Mouse (Mus musculus): ENCODE results near the gene Ifngr2. TPM values are rescaled to one million over a fixed set of nuclear protein-coding genes. Genes with fewer than 3 reads are reported as not detected.

Gene Ifngr2
- polyA plus RNA-seq, 1 experiment from 2014 or later: 44.0 TPM

DNA sequence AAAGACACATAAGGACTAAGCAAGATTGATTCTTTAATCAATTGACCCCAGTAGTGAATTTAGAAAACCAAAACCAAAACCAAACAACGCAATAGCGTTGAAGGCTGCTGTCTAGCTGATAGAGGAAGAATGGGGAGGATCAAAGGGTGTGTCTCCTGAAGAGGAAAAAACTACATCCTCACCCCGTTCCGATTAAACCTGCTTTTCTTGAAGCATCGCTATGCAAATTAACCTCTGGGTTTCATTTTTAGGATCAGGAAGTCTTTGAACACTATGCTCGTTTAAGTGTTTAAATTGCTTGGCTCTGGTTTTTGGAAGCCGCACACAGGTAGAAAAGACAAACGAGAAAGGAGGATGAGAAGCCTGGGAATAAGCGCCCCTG lies 49.5 kb downstream of the Ifngr2 start:
- 0 out of 2 replicates have a peak, but pooled peaks cover 7% of the 10 kb centered on the region for H3K4me1 ChIP-seq (ENCODE audit: control insufficient read depth, insufficient read depth, low read length)
- H3K27me3 ChIP-seq (ENCODE audit: control insufficient read depth, insufficient read depth, low read length): no peaks in the 10 kb centered on the region
- no peak for ATAC-seq (ENCODE audit: insufficient number of reproducible peaks, insufficient read depth, low FRiP score, low read depth)
- no peak overlapping the region for H3K27ac ChIP-seq (ENCODE audit: low read length)
- WGBS: 16% methylated on average over 9 of the region's 9 CpGs
- no peaks in the 10 kb centered on the region; the same call in 1 of the 2 replicates for H3K36me3 ChIP-seq (ENCODE audit: control insufficient read depth, insufficient read depth, low read length)
- H3K4me2 ChIP-seq (replicated peaks; ENCODE audit: low read depth, low read length): peak overlapping the region; percentile 84
- no peak overlapping the region for H3K9ac ChIP-seq (replicated peaks; ENCODE audit: low read depth, low read length)
- H3K4me3 ChIP-seq (ENCODE audit: low read depth, low read length): peak overlapping the region; percentile 56
- no peaks in the 10 kb centered on the region for H3K9me3 ChIP-seq (ENCODE audit: control insufficient read depth, low read depth, low read length)

DNA sequence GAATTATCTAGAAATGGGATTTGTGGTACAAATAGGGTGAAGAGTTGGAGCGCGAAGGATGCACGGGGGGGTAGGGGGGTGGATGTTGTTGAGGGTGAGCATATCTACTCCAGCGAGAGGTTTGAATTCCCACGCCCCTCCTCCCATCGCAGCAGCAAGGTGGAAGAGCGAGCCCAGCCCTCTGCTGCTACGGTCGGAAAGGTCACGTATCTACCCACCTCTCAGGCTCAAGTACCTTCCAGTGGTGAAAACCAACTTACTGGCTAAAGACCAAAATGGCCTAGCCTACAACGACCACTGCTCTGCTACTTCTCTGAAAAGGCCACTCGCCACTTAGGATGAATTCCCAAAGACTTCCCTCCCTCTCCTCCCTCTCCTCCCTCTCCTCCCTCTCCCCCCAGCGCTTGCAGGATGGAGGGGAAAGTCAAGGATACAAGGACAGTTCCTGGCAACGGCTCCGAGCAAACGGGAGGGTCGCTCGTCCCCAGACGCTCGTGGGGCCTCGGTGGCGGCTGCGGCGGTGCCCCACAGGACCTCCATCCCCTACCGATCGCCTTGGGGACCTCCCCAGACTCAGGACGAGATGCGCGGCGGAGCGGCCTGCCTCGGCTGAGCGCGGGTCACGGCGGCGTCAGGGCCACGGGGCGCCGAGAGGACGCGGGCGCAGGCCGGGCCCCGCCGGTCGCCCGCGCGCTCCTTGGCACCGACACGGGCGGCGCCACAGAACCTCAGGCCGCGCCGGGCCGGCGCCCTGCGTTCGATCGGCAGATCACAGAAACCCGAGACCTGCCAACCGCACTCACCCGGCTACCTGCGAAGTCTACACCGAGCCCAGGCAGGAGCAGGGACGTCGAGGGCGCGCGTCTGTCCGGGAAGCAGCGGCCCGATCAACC lies 50.2 kb downstream of the Ifngr2 start:
- no peaks in the 10 kb centered on the region; the same call in 1 of the 2 replicates for H3K36me3 ChIP-seq (ENCODE audit: control insufficient read depth, insufficient read depth, low read length)
- H3K4me3 ChIP-seq (ENCODE audit: low read depth, low read length): peak overlapping the region; percentile 56
- 1% methylated on average over 67 of the region's 75 CpGs for WGBS
- peak overlapping the region; percentile 37 for H3K9ac ChIP-seq (replicated peaks; ENCODE audit: low read depth, low read length)
- H3K4me2 ChIP-seq (replicated peaks; ENCODE audit: low read depth, low read length): peak overlapping the region; percentile 84
- no peak overlapping the region for H3K27ac ChIP-seq (ENCODE audit: low read length)
- H3K27me3 ChIP-seq (ENCODE audit: control insufficient read depth, insufficient read depth, low read length): no peaks in the 10 kb centered on the region
- no peaks in the 10 kb centered on the region for H3K9me3 ChIP-seq (ENCODE audit: control insufficient read depth, low read depth, low read length)
- 0 out of 2 replicates have a peak, but pooled peaks cover 7% of the 10 kb centered on the region for H3K4me1 ChIP-seq (ENCODE audit: control insufficient read depth, insufficient read depth, low read length)
- no peak; the same call in none of the 2 replicates for ATAC-seq (ENCODE audit: insufficient number of reproducible peaks, insufficient read depth, low FRiP score, low read depth)

DNA sequence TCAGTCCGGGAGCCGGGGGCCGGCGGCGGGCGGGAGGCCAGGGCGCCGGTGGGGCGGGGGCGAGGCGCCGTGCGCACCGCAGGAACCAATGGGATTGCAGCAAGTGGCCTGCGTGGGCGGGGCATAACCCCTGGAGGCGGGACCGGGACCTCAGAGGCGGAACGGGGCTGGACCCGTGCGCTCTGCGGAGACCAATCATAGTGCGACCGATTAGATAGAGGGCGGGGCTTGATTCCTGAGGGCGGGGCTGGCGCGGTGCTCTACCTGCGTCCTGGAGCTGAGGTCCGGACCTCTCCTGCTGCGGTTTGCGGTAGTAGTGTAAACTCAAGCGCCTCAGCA lies 50.8 kb downstream of the Ifngr2 start, which contains the start of gene Tmem50b:
Gene Tmem50b, minus strand, starts transcription at position 129 of the 339 bp plus-strand sequence.
- peak within 1 kb of the TSS; percentile 37 for H3K9ac ChIP-seq (replicated peaks; ENCODE audit: low read depth, low read length)
- under 1% methylated on average over 34 of the region's 34 CpGs for WGBS
- no peaks in the 10 kb centered on the region for H3K27me3 ChIP-seq (ENCODE audit: control insufficient read depth, insufficient read depth, low read length)
- H3K36me3 ChIP-seq (ENCODE audit: control insufficient read depth, insufficient read depth, low read length): no peaks in the 10 kb centered on the region; the same call in 1 of the 2 replicates
- no peak within 1 kb of the TSS for H3K27ac ChIP-seq (ENCODE audit: low read length)
- ATAC-seq (ENCODE audit: insufficient number of reproducible peaks, insufficient read depth, low FRiP score, low read depth): peak; percentile 99
- 0 out of 2 replicates have a peak, but pooled peaks cover 2% of the 10 kb centered on the region for H3K4me1 ChIP-seq (ENCODE audit: control insufficient read depth, insufficient read depth, low read length)
- H3K4me2 ChIP-seq (replicated peaks; ENCODE audit: low read depth, low read length): peak within 1 kb of the TSS; percentile 84
- H3K9me3 ChIP-seq (ENCODE audit: control insufficient read depth, low read depth, low read length): no peaks in the 10 kb centered on the region
- peak within 1 kb of the TSS; percentile 56 for H3K4me3 ChIP-seq (ENCODE audit: low read depth, low read length)

DNA sequence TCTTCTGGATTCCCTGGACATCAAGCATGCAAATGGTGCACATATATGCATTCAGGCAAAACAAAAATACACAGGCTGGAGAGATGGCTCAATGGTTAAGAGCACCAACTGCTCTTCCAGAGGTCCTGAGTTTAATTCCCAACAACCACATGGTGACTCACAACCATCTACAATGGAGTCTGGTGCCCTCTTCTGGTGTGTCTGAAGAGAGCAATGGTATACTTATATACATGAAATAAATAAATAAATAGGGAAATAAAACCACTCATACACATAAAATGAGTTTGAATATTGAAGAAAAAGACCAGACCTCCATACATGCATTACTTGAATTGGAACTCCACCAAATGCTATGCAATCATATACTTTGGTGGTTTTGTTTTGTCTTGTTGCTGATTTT lies 52.4 kb downstream of the Ifngr2 start:
- H3K4me3 ChIP-seq (ENCODE audit: low read depth, low read length): no peak overlapping the region
- no peak overlapping the region for H3K9ac ChIP-seq (replicated peaks; ENCODE audit: low read depth, low read length)
- H3K27ac ChIP-seq (ENCODE audit: low read length): no peak overlapping the region
- H3K27me3 ChIP-seq (ENCODE audit: control insufficient read depth, insufficient read depth, low read length): no peaks in the 10 kb centered on the region
- no peaks in the 10 kb centered on the region; the same call in 1 of the 2 replicates for H3K36me3 ChIP-seq (ENCODE audit: control insufficient read depth, insufficient read depth, low read length)
- no peak overlapping the region for H3K4me2 ChIP-seq (replicated peaks; ENCODE audit: low read depth, low read length)
- no peaks in the 10 kb centered on the region for H3K9me3 ChIP-seq (ENCODE audit: control insufficient read depth, low read depth, low read length)
- ATAC-seq (ENCODE audit: insufficient number of reproducible peaks, insufficient read depth, low FRiP score, low read depth): no peak
- 0 out of 2 replicates have a peak, but pooled peaks cover 2% of the 10 kb centered on the region for H3K4me1 ChIP-seq (ENCODE audit: control insufficient read depth, insufficient read depth, low read length)

DNA sequence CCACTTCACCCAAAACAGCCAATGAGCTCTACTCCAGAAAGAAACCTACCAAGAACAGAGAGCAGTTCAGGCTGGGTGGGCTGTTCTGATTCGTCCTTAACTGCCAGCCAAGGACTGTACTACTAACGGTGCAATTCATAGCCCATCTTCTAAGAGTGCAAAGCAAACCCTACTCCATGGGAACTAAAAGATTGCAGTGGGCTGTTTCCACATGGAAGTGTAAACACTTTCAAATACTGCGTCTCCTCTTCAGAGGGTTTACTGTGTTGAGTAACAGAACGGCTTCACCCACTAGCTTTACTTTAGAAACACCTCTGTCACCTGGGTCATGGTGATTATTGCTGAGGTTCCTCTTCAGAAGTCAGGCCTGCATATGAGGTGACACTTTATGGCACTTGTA lies 54.2 kb downstream of the Ifngr2 start:
- Histone ChIP-seq H3K36me3 (ENCODE audit: control insufficient read depth, insufficient read depth, low read length) (no peaks in the 10 kb centered on the region), H3K4me2 (replicated peaks; ENCODE audit: low read depth, low read length) (no peak overlapping the region), H3K9me3 (ENCODE audit: control insufficient read depth, low read depth, low read length) (no peaks in the 10 kb centered on the region), H3K27ac (ENCODE audit: low read length) (no peak overlapping the region), H3K9ac (replicated peaks; ENCODE audit: low read depth, low read length) (no peak overlapping the region), H3K4me1 (ENCODE audit: control insufficient read depth, insufficient read depth, low read length) (0 out of 2 replicates have a peak, but pooled peaks cover 2% of the 10 kb centered on the region), H3K4me3 (ENCODE audit: low read depth, low read length) (no peak overlapping the region), H3K27me3 (ENCODE audit: control insufficient read depth, insufficient read depth, low read length) (no peaks in the 10 kb centered on the region)
- ATAC-seq (ENCODE audit: insufficient number of reproducible peaks, insufficient read depth, low FRiP score, low read depth): no peak
- WGBS: 43% methylated on average over 4 of the region's 4 CpGs

DNA sequence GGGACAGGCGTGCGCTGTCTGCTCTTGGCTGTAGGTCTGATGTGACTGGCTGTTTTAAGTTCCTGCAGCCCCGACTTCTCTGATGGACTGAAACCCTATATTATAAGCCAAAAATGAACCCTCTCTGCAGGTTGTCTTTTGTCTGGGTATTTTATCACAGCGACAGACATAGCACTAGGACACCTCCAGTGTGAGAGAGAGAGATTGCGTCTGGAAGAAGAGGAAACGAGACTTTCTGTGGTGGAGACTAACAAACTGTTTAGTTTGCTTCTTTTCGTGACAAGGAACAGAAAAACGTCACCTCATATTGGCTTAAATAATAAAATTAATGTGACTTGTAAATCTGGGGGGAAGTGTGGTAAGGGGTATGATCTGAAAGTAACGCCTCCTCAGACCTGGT lies 54.8 kb downstream of the Ifngr2 start:
- Histone ChIP-seq H3K4me2 (replicated peaks; ENCODE audit: low read depth, low read length) (no peak overlapping the region), H3K36me3 (ENCODE audit: control insufficient read depth, insufficient read depth, low read length) (no peaks in the 10 kb centered on the region), H3K4me1 (ENCODE audit: control insufficient read depth, insufficient read depth, low read length) (0 out of 2 replicates have a peak, but pooled peaks cover 2% of the 10 kb centered on the region), H3K4me3 (ENCODE audit: low read depth, low read length) (no peak overlapping the region), H3K9me3 (ENCODE audit: control insufficient read depth, low read depth, low read length) (no peaks in the 10 kb centered on the region), H3K9ac (replicated peaks; ENCODE audit: low read depth, low read length) (no peak overlapping the region), H3K27me3 (ENCODE audit: control insufficient read depth, insufficient read depth, low read length) (no peaks in the 10 kb centered on the region), H3K27ac (ENCODE audit: low read length) (no peak overlapping the region)
- 42% methylated on average over 9 of the region's 9 CpGs for WGBS
- no peak for ATAC-seq (ENCODE audit: insufficient number of reproducible peaks, insufficient read depth, low FRiP score, low read depth)

DNA sequence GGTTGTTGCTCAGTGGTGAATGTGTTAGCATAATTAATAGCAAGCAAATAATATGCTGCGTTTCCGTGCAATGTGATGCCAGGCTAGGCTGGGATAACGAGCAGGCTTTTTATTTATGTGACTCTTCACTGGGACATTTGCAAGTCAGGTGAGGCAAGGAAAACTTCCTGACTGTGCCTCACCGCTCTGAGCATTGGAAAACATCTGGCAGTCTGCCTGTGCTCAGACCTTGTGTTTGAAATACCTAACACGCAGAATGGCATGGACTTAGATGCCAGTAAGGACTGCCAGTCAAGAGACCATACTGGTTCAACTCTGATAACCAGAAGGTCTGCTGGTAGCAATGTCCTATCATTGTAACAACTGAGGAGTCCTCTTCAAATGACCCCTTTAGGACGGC lies 58.3 kb downstream of the Ifngr2 start:
- Histone ChIP-seq H3K4me3 (ENCODE audit: low read depth, low read length) (no peak overlapping the region), H3K27me3 (ENCODE audit: control insufficient read depth, insufficient read depth, low read length) (no peaks in the 10 kb centered on the region), H3K9ac (replicated peaks; ENCODE audit: low read depth, low read length) (no peak overlapping the region), H3K36me3 (ENCODE audit: control insufficient read depth, insufficient read depth, low read length) (no peaks in the 10 kb centered on the region), H3K9me3 (ENCODE audit: control insufficient read depth, low read depth, low read length) (no peaks in the 10 kb centered on the region), H3K4me1 (ENCODE audit: control insufficient read depth, insufficient read depth, low read length) (no peaks in the 10 kb centered on the region), H3K27ac (ENCODE audit: low read length) (no peak overlapping the region), H3K4me2 (replicated peaks; ENCODE audit: low read depth, low read length) (no peak overlapping the region)
- 84% methylated on average over 6 of the region's 6 CpGs for WGBS
- ATAC-seq (ENCODE audit: insufficient number of reproducible peaks, insufficient read depth, low FRiP score, low read depth): no peak

DNA sequence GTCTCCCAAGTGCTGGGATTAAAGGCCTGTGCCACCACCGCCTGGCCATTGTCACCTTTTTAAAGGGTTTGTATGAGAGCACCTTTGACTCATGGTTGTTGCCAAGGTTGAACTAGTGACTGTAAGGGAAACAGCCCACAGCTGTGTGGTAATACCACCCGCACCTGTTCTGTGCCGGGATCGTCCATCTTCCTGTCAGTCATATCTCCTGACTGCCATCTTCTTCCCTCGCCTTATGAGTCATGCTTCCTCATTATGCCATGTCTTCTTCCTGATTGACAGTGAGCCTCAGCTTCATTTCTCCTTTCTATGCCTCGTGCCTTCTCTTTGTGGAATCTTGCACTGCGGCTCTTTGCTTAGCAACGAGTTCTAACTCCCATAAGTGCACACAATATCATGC lies 60.1 kb downstream of the Ifngr2 start:
- no peak overlapping the region for H3K4me2 ChIP-seq (replicated peaks; ENCODE audit: low read depth, low read length)
- no peak overlapping the region for H3K4me3 ChIP-seq (ENCODE audit: low read depth, low read length)
- no peak for ATAC-seq (ENCODE audit: insufficient number of reproducible peaks, insufficient read depth, low FRiP score, low read depth)
- 90% methylated on average over 8 of the region's 8 CpGs for whole genome bisulfite sequencing
- H3K9ac ChIP-seq (replicated peaks; ENCODE audit: low read depth, low read length): no peak overlapping the region
- H3K9me3 ChIP-seq (ENCODE audit: control insufficient read depth, low read depth, low read length): no peaks in the 10 kb centered on the region
- H3K27ac ChIP-seq (ENCODE audit: low read length): no peak overlapping the region
- H3K27me3 ChIP-seq (ENCODE audit: control insufficient read depth, insufficient read depth, low read length): no peaks in the 10 kb centered on the region
- H3K36me3 ChIP-seq (ENCODE audit: control insufficient read depth, insufficient read depth, low read length): no peaks in the 10 kb centered on the region
- no peaks in the 10 kb centered on the region for H3K4me1 ChIP-seq (ENCODE audit: control insufficient read depth, insufficient read depth, low read length)

Data from stomach, embryonic 14.5 days (tissue).